Mouse (Mus musculus): Measurements from ENCODE around the gene Ywhae.
A peak's percentile ranks its signal among the peaks of the same experiment; 100 is the strongest.

The Ywhae gene

DNA sequence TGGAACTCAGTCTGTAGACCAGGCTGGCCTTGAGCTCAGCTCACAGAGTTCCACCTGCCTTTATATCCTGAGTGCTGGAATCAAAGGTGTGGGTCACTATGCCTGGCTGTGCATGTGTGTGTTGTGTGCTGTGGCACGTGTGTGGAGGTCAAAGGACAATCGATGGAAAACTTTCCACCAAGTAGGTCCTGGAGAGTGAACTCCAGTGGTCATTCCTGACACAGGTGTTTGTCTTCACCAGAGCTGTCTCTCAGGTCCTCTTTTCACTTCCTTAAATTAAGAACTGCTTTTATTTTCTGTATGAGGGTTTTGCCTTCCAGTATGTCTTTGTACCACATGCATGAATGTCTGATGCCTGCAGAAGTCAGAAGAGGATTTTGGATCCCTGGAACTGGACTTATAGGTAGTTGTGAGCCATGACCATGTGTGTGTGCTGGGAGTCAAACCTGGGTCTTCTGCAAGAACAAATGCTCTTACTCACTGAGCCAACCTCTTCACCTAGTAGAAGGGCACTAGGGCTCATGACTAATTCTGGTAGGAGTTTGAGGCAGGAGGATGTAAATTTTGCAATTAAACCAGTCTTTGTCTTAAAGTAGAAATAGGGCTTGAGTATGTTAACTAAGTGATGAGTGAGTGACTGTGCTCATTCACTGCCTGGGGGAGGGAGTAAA, 5.3 kb downstream of the Ywhae start:
- no peak for DNase-seq (ENCODE audit: inconsistent ontology term)

DNA sequence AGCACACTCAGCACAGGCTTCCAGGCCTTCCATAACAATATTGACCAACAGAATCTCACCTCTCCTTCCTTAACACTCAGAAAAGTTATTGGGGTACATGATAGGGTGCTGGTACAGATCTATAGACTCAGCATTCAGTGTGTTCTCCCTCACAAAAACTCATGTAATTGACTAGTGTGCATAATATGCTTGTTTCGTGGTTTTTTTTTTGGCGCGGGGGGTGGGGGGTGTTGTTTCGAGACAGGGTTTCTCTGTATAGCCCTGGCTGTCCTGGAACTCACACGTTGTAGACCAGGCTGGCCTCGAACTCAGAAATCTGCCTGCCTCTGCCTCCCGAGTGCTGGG, 5.8 kb downstream of the Ywhae start:
- no peak for DNase-seq (ENCODE audit: inconsistent ontology term)

DNA sequence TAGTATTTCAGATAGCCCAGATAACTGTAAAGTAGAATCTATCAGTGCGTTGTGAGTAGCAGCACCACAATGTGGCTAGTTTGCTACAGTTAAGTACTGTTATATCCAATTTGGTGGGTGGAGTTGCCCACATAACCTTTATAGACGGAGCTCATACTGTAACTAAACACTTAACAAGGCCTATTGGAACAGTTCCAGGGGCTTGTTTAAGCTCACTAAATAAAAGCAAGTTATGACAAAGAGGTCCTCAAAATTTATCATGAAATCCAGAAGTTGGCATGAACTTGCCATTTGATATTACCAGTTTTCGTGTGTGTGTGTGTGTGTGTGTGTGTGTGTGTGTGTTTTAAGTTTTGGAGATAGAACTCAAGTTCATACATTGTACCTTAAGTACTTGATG, 7.5 kb downstream of the Ywhae start:
- no peak for DNase-seq (ENCODE audit: inconsistent ontology term)

DNA sequence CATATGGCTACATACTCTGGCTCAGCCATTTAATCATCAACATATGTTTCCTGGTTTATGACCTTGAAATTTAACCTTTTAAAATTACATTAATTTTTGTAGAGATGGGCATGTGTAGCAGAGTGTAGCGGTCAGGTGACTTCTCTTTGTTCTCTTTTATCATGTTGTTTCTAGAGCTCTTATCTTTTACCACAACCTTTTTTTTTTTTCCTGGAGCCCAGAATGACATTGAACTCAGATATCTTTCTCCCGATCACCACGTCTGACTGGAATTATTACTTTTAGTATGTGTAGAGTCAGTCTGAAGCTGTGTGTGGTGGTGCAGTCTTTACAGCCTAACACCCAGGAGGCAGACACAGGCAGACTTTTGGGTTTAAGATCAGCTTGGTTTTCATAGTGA, 8.9 kb downstream of the Ywhae start:
- DNase-seq (ENCODE audit: inconsistent ontology term): no peak

DNA sequence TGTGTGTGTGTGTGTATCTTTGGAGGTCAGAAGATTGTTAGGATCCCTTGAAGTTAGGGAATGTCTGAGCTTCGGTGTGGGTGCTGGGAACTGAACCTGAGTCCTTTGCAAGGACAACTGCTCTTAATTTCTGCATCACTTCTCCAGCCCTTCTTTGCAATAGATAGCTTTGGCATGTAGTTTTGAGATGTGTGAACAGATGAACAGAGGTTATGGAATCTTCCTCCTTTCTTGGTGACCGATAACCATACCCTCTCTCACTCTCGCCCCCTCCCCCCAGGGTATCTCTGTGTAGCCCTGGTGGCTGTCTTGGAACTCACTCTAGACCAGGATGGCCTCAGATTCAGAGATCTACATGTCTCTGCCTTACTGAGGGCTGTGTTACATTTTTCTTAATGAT, 12.1 kb downstream of the Ywhae start:
- DNase-seq (ENCODE audit: inconsistent ontology term): no peak

DNA sequence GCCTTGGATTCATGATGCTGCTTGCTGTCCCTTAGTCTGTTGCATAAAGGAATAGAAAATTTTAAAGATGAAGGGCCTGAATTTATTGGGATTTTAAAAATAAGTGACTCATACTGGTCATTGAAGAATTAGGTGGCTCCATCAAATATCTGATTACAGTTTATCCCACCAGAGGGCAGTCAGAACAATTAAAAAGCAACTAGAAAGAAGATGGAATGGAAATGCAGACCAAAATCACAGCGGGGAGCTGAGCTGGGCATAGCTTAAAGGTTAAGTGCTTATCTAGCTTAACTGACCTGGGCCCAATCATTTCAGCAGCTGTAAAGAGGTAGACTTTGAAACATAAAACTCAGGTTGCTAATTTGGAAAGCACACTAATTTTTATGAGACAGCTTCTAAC, 17.9 kb downstream of the Ywhae start:
- DNase-seq (ENCODE audit: inconsistent ontology term): no peak

DNA sequence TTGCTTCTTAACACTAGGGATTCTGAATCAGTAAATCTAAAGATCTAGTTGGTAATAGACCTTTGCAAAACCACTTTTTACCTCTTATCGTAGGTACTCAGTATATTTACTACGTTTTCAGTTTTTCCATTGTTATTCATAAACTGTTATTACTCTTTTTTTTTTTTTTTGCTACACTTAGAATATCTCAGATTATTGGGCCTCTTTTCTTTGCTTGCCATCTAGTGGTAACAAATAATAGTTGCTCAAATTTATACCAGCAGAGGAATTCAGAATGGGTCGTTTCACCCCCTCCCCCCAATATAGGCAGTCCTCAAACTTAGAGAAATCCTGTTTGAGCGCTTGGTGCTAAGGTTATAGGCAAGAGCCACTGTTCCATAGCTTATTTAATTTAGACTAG, 18.4 kb downstream of the Ywhae start:
- no peak for DNase-seq (ENCODE audit: inconsistent ontology term)

DNA sequence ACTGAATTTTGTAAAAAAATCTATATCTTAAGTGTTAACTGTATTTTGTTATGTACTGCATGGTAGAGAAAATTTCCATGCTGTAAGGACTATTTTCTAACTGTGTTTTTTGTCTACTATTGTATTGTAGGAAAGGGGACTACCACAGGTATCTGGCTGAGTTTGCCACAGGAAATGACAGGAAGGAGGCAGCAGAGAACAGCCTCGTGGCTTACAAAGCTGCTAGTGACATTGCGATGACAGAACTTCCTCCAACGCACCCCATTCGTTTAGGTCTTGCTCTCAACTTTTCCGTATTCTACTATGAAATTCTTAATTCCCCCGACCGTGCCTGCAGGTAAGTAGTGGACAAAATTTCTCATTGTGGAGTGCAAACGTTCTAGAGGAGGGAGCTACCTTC, 24.0 kb downstream of the Ywhae start:
- DNase-seq (ENCODE audit: inconsistent ontology term): no peak

DNA sequence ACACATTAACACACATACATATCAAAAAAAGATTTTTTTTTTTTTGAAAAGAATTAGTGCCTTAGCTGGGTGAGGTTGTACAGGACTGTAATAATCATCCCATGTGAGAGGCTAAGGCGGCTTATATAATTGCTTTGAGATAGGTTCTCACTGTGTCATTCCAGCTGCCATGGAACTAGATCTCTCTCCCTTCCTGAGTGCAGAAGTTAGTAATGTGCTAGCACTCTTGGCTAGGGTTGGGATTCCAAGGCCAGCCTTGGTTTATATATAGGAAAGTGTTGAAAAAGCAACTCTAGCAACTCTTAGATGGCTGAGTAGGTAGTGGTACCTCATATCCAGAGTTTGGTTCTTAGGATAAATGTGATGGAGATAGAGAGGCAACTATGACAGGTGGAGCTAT, 25.9 kb downstream of the Ywhae start:
- no peak for DNase-seq (ENCODE audit: inconsistent ontology term)

DNA sequence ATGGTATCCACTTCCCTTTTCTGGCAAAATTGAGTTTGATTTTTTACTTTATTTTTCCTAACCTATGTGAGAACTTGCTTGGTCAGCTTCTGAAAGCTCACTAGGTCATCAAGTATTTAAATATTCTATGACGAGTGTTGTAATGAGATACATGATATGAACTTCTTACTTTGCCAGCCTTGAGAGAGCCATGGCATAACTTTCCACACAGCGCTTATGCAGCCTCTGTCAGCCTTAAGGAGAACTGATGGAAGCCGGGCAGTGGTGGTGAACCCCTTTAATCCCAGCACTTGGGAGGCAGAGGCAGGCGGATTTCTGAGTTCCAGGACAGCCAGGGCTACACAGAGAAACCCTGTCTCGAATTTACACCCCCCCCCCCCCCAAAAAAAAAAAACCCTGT, 28.1 kb downstream of the Ywhae start:
- no peak for DNase-seq (ENCODE audit: inconsistent ontology term)

DNA sequence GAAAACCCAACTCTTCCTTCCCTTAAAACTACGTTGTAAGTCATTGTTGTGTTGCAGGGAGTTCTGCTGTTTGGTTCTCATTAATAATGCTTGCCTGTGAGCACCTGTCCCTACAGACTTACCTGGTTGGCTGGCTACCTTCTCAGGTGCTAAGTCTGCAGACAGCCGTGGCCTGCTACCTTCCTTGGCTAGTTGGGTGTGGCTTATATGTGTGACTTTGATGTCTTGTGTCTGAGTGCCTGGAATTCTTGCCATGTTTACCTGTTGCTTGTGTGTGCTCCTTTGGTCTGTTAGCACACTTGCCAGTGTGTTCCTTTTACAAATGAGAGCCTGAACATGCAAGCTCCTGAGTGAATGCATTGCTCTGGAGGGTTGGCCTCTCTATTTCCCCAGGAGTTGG, 30.0 kb downstream of the Ywhae start:
- no peak for DNase-seq (ENCODE audit: inconsistent ontology term)

DNA sequence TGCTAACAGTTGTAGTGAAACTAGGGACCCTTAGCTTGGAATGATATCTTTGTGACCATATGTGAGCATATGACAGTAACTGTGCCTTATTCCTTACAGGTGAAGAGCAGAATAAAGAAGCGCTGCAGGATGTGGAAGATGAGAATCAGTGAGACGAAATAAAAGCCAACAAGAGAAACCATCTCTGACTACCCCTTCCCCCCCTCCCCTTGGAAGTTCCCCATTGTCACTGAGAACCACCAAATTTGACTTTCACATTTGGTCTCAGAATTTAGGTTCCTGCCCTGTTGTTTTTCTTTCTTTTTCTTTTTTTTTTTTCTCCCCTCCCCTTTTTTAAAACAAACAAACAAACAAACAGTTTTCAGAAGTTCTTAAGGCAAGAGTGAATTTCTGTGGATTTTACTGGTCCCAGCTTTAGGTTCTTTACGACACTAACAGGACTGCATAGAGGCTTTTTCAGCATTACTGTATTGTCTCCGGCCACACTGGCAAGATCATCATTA, 31.9 kb downstream of the Ywhae start:
- no peak for DNase-seq (ENCODE audit: inconsistent ontology term)

DNA sequence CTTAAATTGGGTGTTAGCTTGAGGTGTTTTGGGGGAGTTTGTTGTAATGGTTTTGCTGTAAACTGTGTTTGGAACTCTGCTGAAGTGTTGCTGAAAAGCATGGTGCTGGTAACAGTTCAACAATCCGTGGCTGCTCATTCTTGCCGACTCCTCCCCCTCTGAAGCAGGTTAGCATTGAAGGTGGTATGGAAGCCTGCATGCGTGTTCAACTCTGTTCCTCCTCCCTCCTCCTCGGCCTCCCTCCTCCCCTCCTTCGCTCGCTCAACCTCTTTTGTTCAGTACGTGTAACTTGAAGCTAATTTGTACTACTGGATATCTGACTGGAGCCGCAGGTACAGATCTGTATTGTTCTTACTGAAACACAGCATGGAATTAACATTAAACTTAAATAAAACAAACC, 32.5 kb downstream of the Ywhae start:
- no peak for DNase-seq (ENCODE audit: inconsistent ontology term)

DNA sequence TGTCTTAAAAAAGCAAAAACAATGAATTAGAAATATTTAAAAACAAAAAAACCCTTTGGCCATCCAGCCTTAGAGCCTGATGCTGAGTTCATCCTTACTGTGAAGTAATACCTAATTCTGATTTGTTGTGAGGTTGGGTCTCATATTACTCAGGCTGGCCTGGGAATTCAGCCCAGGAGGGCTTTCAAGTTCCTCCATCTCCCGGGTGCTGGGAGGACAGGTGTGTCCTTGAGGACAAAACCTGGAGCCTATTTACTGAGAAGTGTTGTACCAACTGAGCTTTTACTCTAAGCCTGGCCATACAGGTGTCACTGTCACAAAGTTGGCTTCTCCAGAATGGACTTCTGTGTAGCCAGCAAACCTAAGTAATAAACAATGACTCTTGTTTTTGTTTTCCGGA, 34.3 kb downstream of the Ywhae start:
- no peak for DNase-seq (ENCODE audit: inconsistent ontology term)

DNA sequence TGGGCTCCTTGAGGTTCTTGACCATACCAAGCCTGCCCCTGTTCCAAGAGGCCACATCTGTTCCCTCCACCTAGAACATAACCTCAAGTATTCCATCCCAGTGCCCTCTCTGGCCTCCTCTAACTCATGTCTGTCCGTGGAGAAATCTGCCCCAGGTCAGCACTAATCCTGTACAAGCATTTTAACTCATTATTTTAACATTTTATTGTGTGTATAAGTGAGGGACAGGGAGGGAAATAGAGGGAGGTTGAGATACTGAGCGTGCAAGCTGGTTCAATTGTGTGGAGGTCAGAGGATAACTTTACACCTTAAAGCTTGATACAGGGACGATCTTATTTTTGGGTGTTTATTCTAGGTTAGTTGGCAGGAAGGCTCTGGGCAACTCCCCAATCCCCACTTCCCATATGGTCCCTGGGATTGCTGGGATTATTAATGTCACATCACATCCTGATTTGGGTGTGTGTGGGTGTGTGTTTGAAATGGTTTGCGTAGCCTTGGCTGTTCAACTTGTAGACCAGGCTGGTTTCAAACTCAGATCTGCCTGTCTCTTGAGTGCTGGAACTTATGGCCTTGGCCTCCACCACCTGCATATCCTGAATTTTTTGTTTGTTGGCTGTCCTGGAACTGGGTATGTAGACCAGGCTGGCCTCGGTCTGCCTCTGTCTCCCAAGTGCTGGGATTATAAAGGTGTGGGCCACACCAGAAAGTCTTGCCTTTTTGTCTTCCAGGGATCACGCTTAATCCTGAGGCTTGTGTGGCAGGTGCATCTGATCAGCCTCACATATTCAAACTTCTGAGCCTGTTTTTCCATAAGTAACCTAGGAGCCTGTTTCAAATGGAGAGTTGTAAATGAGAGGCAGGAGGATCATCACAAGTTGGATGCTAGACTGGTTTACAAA, 35.7 kb downstream of the Ywhae start:
- peak; percentile 25 for DNase-seq (ENCODE audit: inconsistent ontology term)

DNA sequence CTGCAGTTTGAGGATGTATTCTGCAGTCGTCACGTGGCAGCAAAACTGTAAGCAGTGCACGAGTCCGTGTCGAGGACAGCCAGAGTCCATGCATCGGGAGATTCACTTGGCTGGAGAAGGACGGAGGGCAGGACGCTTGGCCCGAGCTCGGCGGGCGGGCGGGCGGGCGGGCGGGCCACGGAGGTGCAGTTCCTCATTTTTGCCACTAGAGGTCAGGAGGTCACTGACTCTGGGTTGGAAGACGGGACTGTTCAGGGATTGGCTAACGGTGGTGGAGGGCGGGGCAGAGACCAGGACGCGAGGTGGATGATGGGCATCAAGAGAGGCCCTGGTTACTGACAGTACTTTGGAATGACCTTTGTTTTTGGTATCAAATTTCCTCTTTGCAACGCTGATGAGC, 36.5 kb downstream of the Ywhae start:
- DNase-seq (ENCODE audit: inconsistent ontology term): peak; percentile 89

DNA sequence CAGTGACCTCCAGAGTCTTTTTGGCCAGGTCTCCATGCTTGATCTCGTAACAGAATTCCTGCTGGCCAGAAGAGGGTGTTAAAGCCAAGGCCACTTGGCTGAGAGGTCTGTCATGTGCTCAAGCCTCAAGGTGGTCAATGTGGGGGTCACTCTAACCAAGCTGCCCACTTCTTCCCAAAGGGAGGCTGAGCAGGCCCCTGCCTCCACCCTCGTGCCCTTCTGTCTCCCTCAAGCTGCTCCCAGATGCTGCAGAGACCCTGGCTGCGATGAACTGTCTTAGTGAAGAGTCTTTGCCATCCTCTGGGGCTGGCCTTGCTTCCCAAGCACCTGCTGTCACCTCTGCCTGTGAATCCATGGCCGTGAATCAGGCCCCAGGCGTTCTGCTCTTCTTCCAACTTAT, 39.9 kb downstream of the Ywhae start:
- no peak for DNase-seq (ENCODE audit: inconsistent ontology term)

DNA sequence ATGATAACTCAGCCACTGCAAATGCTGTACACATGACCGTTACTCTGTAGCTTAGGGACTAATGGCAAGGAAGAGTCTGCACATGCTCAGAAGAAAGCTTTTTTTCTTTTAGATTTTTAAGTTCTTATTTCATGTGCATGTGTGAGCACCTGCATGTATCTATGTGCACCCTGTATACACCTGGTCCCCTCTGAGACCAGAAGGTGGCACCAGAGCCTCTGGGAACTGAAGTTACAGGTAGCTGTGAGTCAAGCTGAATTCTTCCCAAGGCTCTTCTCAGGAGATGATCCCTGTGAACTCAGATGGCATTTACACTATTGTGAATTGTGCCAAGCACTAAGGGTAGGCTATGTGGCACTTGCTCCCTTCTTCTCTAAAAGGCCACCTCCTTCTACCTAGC, 43.2 kb downstream of the Ywhae start:
- DNase-seq (ENCODE audit: inconsistent ontology term): no peak

DNA sequence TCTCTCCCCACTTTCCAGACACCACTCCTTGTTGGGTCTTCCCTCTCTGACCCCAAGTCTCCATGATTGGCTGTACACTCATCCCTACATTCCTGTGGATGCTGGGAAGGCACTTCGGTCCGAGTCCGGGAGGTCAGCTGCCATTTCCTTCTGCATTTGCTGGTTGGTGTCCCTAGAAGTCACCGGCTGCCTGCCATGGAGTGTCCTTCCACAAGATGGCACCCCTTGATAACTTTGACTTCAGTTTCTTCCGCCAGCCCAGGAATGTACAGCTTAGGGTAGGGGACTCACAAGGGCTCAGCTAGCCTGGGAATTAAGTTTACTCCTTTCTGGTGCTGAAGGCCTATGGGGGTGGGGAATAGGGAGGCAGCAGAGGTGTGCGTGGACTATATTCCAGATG, 49.2 kb downstream of the Ywhae start:
- DNase-seq (ENCODE audit: inconsistent ontology term): peak; percentile 74

DNA sequence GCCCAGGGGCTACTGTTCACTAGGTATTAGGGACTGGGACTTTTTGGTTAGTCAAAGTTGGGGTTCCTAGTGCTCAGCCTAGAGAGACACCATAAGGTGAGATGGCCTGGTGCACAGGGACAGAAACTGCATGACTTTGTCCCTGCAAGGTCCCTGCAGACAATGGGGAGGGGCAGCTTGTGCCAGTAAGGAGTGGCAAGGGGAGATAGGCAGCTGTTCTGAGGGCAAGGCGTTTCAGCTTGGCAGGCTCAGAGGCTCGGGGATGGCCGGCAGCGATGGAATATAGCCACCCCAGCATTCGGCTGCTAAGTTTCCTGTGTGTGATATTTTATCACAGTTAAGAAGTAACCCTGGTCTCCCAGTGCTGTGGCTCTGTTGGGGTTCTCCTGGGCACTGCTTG, 51.1 kb downstream of the Ywhae start:
- no peak for DNase-seq (ENCODE audit: inconsistent ontology term)

DNA sequence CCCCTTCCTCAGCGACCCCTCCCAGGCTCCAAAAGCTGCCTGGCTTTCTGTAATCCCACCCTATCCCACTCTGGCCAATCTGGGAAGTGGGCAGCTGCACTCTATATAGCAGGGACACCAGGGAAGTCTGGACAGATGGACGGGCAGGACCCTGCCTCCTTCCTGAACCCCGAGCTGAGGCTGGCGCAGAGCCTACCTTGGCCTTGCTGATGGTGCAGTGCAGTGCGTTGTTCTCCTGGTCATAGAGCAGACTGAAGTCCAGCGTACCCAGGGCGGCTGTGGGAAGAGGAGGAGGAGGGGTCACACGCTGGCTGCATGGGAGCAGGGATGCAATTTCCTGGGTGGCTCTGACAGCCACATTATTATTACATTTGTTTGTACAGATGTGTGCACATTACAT, 53.2 kb downstream of the Ywhae start:
- DNase-seq (ENCODE audit: inconsistent ontology term): no peak

DNA sequence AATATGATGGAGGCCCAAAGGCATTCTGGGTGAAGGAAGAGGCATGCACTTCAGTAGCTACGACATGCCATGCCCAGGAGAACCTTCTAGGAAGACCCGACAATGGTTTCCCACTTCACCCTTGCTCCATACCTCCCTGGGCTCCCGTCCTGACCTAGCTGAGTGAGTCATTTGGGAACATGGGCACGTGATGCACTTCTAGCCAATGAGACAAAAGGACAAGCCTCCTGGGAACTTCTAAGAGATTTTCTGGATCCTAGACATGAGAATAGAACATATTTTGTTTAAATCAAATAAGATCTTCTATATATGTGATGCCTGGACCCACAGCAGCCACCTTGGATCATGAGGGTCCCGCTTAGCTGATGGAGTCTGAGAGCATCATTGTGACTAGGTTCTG, 59.9 kb downstream of the Ywhae start:
- no peak for DNase-seq (ENCODE audit: inconsistent ontology term)

DNA sequence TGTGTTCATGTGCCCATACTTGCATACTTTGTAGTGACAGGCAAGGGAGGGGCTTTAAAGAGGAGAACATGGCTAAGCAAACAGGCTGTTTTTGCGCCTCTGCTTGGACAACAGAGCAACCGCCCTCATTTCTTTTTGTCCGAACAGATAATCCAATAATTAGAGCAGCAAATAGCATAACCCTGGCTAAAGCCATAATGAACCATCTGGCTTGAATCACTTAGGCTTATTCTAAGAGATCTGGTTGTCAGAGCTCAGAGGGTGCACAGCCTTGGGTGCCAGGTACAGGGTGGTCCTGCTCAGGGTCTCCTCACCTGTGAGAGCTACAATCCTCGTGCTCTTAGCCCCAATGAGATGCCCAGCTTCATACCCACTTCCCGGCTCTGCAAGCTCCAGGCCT, 60.7 kb downstream of the Ywhae start:
- DNase-seq (ENCODE audit: inconsistent ontology term): no peak

All from Muller cell, postnatal 12 days (primary cell).